Mouse (Mus musculus): Measurements from ENCODE around the gene Gm17555. TPM values are rescaled to one million over a fixed set of nuclear protein-coding genes. Genes with fewer than 3 reads are reported as not detected.
"Not testable (repeated sequence)": the region's sequence is repeated elsewhere in the genome, so short reads cannot be mapped to it uniquely, and the experiment has no call there.

Gm17555 gene
- total RNA-seq (2014; rRNA removed) (not detected in 2 replicates), polyA plus RNA-seq (2012; rRNA removed) (not detected in 2 replicates)

DNA sequence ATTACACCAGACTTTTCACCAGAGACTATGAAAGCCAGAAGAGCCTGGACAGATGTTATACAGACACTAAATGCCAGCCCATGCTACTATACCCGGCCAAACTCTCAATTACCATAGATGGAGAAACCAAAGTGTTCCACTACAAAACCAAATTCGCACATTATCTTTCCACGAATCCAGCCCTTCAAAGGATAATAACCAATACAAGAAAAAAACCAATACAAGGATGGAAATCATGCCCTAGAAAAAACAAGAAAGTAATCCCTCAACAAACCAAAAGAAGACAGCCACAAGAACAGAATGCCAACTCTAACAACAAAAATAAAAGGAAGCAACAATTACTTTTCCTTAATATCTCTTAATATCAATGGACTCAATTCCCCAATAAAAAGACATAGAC lies at the start of gene Gm17555:
Gene Gm17555 (plus strand): TSS at position 301 of the 400 bp plus-strand sequence.
- not testable (repeated sequence) for H3K79me2 ChIP-seq (ENCODE audit: control insufficient read depth, insufficient read depth, low read length); H3K27ac ChIP-seq (replicated peaks; ENCODE audit: insufficient read depth, low read depth, low read length); H3K4me3 ChIP-seq (ENCODE audit: insufficient read depth, low read depth, low read length); H3K9ac ChIP-seq (ENCODE audit: low read depth, low read length); H3K36me3 ChIP-seq (ENCODE audit: control insufficient read depth, insufficient read depth, low read length); H3K4me1 ChIP-seq (ENCODE audit: control insufficient read depth, insufficient read depth, low read length); H3K27me3 ChIP-seq (ENCODE audit: control insufficient read depth, insufficient read depth, low read length); DNase-seq (ENCODE audit: extremely low read depth, low read depth, low spot score)
- WGBS = 89% methylated on average over 3 of the region's 3 CpGs

DNA sequence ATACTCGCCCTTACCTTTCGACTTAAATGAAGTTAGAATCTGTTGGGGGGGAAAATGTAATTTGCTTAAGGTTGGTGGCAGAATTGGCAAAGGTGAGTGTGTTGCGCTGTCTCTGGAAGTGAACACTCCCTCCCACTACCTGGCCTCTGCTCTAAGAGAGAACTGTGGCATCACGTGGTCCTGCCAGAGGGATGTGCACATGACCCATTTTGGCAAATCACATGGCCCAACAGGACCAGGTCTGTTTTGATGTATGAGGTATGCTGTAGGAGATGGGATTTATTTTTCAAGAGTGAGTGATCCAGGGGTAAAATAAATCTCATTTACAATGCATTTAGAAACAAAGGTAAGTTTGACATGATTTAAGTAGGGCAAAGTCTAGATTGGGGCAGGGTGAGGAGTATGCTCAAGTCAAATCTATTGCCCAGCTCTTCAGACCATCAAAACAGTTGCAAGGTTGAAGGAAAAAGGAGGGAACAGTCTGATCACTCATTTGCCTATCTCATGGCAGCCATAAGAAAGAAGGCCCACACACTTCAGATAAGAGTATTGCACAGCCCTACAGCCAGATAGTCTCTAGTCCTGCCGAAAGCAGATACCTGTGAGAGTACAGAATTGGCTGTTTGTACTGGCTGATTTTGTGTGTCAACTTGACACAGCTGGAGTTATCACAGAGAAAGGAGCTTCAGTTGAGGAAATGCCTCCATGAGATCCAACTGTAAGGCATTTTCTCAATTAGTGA lies 49.5 kb upstream of the Gm17555 start:
- Histone ChIP-seq H3K36me3 (ENCODE audit: control insufficient read depth, insufficient read depth, low read length) (peaks cover 18% of the 10 kb centered on the region), H3K9ac (ENCODE audit: low read depth, low read length) (no peak overlapping the region), H3K79me2 (ENCODE audit: control insufficient read depth, insufficient read depth, low read length) (no peaks in the 10 kb centered on the region), H3K27me3 (ENCODE audit: control insufficient read depth, insufficient read depth, low read length) (no peaks in the 10 kb centered on the region), H3K4me3 (ENCODE audit: insufficient read depth, low read depth, low read length) (no peak overlapping the region), H3K27ac (replicated peaks; ENCODE audit: insufficient read depth, low read depth, low read length) (no peak overlapping the region), H3K4me1 (ENCODE audit: control insufficient read depth, insufficient read depth, low read length) (no peaks in the 10 kb centered on the region)
- TF ChIP-seq POLR2A (IDR thresholded peaks at IDR 0.05; ENCODE audit: extremely low read depth, insufficient read depth, low read length) = no peak
- TF ChIP-seq CTCF (IDR thresholded peaks at IDR 0.05; ENCODE audit: low read depth, low read length) = no peak
- no peak for DNase-seq (ENCODE audit: extremely low read depth, low read depth, low spot score)
- 94% methylated on average over 5 of the region's 5 CpGs for WGBS

- DNase-seq (ENCODE audit: extremely low read depth, low read depth, low spot score) = no peak
- Histone ChIP-seq H3K27ac (replicated peaks; ENCODE audit: insufficient read depth, low read depth, low read length) (no peak overlapping the region), H3K36me3 (ENCODE audit: control insufficient read depth, insufficient read depth, low read length) (peaks cover 15% of the 10 kb centered on the region), H3K9ac (ENCODE audit: low read depth, low read length) (no peak overlapping the region), H3K4me1 (ENCODE audit: control insufficient read depth, insufficient read depth, low read length) (no peaks in the 10 kb centered on the region), H3K27me3 (ENCODE audit: control insufficient read depth, insufficient read depth, low read length) (no peaks in the 10 kb centered on the region), H3K4me3 (ENCODE audit: insufficient read depth, low read depth, low read length) (no peak overlapping the region), H3K79me2 (ENCODE audit: control insufficient read depth, insufficient read depth, low read length) (no peaks in the 10 kb centered on the region)
- TF ChIP-seq CTCF (IDR thresholded peaks at IDR 0.05; ENCODE audit: low read depth, low read length) (no peak), POLR2A (IDR thresholded peaks at IDR 0.05; ENCODE audit: extremely low read depth, insufficient read depth, low read length) (no peak)
These were observed 48.6 kb upstream of the Gm17555 start for GRCm38 (mm10) chr2:126166335-126166734.

GRCm38 (mm10) chr2:126166848-126167617 lies 47.9 kb upstream of the Gm17555 start:
- H3K27me3 ChIP-seq (ENCODE audit: control insufficient read depth, insufficient read depth, low read length) = no peaks in the 10 kb centered on the region
- WGBS = 87% methylated on average over 8 of the region's 8 CpGs
- no peak for DNase-seq (ENCODE audit: extremely low read depth, low read depth, low spot score)
- H3K79me2 ChIP-seq (ENCODE audit: control insufficient read depth, insufficient read depth, low read length) = no peaks in the 10 kb centered on the region
- no peaks in the 10 kb centered on the region for H3K4me1 ChIP-seq (ENCODE audit: control insufficient read depth, insufficient read depth, low read length)
- H3K9ac ChIP-seq (ENCODE audit: low read depth, low read length) = no peak overlapping the region
- TF ChIP-seq CTCF (IDR thresholded peaks at IDR 0.05; ENCODE audit: low read depth, low read length) (no peak), POLR2A (IDR thresholded peaks at IDR 0.05; ENCODE audit: extremely low read depth, insufficient read depth, low read length) (no peak)
- peaks cover 11% of the 10 kb centered on the region for H3K36me3 ChIP-seq (ENCODE audit: control insufficient read depth, insufficient read depth, low read length)
- no peak overlapping the region for H3K4me3 ChIP-seq (ENCODE audit: insufficient read depth, low read depth, low read length)
- H3K27ac ChIP-seq (replicated peaks; ENCODE audit: insufficient read depth, low read depth, low read length) = no peak overlapping the region

DNA sequence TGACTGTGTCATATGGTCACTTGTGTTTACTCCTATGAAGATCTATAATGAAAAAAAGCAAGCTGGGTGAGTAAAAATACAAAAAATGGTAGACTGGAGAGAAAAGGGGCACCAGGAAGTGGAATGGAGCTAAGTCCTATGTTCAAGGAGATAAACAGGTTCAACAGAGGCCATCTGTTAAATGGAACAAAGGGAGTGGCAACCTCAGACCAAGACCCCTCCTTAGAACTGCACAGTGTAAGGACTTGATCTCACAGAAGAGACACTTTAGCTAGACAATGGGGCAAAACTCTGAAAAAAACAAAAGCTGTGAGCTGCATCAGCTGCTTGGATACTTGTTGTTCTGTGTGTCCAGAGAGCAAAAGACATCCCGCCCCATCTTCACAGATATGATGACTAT lies 43.5 kb upstream of the Gm17555 start:
- Histone ChIP-seq H3K4me1 (ENCODE audit: control insufficient read depth, insufficient read depth, low read length) (no peaks in the 10 kb centered on the region), H3K4me3 (ENCODE audit: insufficient read depth, low read depth, low read length) (no peak overlapping the region), H3K27me3 (ENCODE audit: control insufficient read depth, insufficient read depth, low read length) (no peaks in the 10 kb centered on the region), H3K36me3 (ENCODE audit: control insufficient read depth, insufficient read depth, low read length) (no peaks in the 10 kb centered on the region), H3K27ac (replicated peaks; ENCODE audit: insufficient read depth, low read depth, low read length) (no peak overlapping the region), H3K79me2 (ENCODE audit: control insufficient read depth, insufficient read depth, low read length) (no peaks in the 10 kb centered on the region), H3K9ac (ENCODE audit: low read depth, low read length) (no peak overlapping the region)
- TF ChIP-seq POLR2A (IDR thresholded peaks at IDR 0.05; ENCODE audit: extremely low read depth, insufficient read depth, low read length) (no peak), CTCF (IDR thresholded peaks at IDR 0.05; ENCODE audit: low read depth, low read length) (no peak)
- 97% methylated on average over 1 of the region's 1 CpGs for WGBS
- DNase-seq (ENCODE audit: extremely low read depth, low read depth, low spot score) = no peak

GRCm38 (mm10) chr2:126191306-126191705 lies 23.6 kb upstream of the Gm17555 start:
- 73% methylated on average over 4 of the region's 4 CpGs for WGBS
- Histone ChIP-seq H3K79me2 (ENCODE audit: control insufficient read depth, insufficient read depth, low read length) (no peaks in the 10 kb centered on the region), H3K36me3 (ENCODE audit: control insufficient read depth, insufficient read depth, low read length) (no peaks in the 10 kb centered on the region), H3K4me3 (ENCODE audit: insufficient read depth, low read depth, low read length) (no peak overlapping the region), H3K4me1 (ENCODE audit: control insufficient read depth, insufficient read depth, low read length) (no peaks in the 10 kb centered on the region), H3K27me3 (ENCODE audit: control insufficient read depth, insufficient read depth, low read length) (no peaks in the 10 kb centered on the region), H3K9ac (ENCODE audit: low read depth, low read length) (no peak overlapping the region), H3K27ac (replicated peaks; ENCODE audit: insufficient read depth, low read depth, low read length) (no peak overlapping the region)
- DNase-seq (ENCODE audit: extremely low read depth, low read depth, low spot score) = no peak
- TF ChIP-seq POLR2A (IDR thresholded peaks at IDR 0.05; ENCODE audit: extremely low read depth, insufficient read depth, low read length) (no peak), CTCF (IDR thresholded peaks at IDR 0.05; ENCODE audit: low read depth, low read length) (no peak)

Measured in liver, adult 2 months (tissue).